Mouse (Mus musculus): ENCODE results near the gene Ap4s1. TPM values are rescaled to one million over a fixed set of nuclear protein-coding genes. Genes with fewer than 3 reads are reported as not detected.
A peak's percentile ranks its signal among the peaks of the same experiment; 100 is the strongest.
"Not testable (repeated sequence)": the region's sequence is repeated elsewhere in the genome, so short reads cannot be mapped to it uniquely, and the experiment has no call there.

Ap4s1 gene
- polyA plus RNA-seq, 1 experiment from 2014 or later = 38.1 TPM

- Histone ChIP-seq H3K27ac (ENCODE audit: low read depth, low read length) (no peak overlapping the region), H3K4me3 (ENCODE audit: low read depth, low read length) (no peak overlapping the region), H3K4me2 (no peak overlapping the region), H3K27me3 (ENCODE audit: control insufficient read depth, insufficient read depth, low read length) (no peaks in the 10 kb centered on the region), H3K9ac (ENCODE audit: low read depth, low read length) (no peak overlapping the region), H3K36me3 (ENCODE audit: control insufficient read depth, insufficient read depth, low read length) (no peaks in the 10 kb centered on the region), H3K4me1 (ENCODE audit: control insufficient read depth, insufficient read depth, low read length) (peaks cover 36% of the 10 kb centered on the region), H3K9me3 (replicated peaks; ENCODE audit: control insufficient read depth, low read length) (no peaks in the 10 kb centered on the region)
- 51% methylated on average over 4 of the region's 4 CpGs for WGBS (ENCODE audit: insufficient replicate concordance)
- ATAC-seq (replicated peaks; ENCODE audit: insufficient number of reproducible peaks, low FRiP score, low TSS enrichment) = no peak
Measured at GRCm38 (mm10) chr12:51673270-51673669, 17.6 kb upstream of the Ap4s1 start.

DNA sequence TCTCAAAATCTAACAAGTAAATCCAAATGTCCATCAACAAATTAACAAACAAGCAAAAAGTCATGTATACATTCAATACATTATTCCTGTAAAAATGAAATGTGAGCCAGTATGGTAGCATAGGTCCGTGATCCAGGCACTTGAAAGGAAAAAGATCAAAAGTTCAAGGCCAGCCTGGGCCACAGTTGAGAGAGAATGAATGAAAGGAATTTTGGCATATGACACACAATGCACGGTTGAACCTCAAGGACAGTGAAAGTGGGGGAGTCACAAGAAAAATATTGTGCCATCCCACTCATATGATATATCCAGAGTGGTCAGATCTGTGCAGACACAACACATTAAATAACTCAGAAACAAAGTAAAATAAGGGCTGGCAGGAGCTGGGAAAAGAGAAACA lies 14.4 kb upstream of the Ap4s1 start:
- H3K27me3 ChIP-seq (ENCODE audit: control insufficient read depth, insufficient read depth, low read length) = no peaks in the 10 kb centered on the region
- H3K9me3 ChIP-seq (replicated peaks; ENCODE audit: control insufficient read depth, low read length) = no peaks in the 10 kb centered on the region
- H3K4me3 ChIP-seq (ENCODE audit: low read depth, low read length) = no peak overlapping the region
- H3K9ac ChIP-seq (ENCODE audit: low read depth, low read length) = no peak overlapping the region
- no peaks in the 10 kb centered on the region for H3K36me3 ChIP-seq (ENCODE audit: control insufficient read depth, insufficient read depth, low read length)
- no peak overlapping the region for H3K4me2 ChIP-seq
- no peak for ATAC-seq (replicated peaks; ENCODE audit: insufficient number of reproducible peaks, low FRiP score, low TSS enrichment)
- H3K27ac ChIP-seq (ENCODE audit: low read depth, low read length) = no peak overlapping the region
- peaks cover 41% of the 10 kb centered on the region for H3K4me1 ChIP-seq (ENCODE audit: control insufficient read depth, insufficient read depth, low read length)
- WGBS (ENCODE audit: insufficient replicate concordance) = 57% methylated on average over 2 of the region's 2 CpGs

- ATAC-seq (replicated peaks; ENCODE audit: insufficient number of reproducible peaks, low FRiP score, low TSS enrichment) = no peak
Measured at GRCm38 (mm10) chr12:51678844-51679243, 12.0 kb upstream of the Ap4s1 start.

DNA sequence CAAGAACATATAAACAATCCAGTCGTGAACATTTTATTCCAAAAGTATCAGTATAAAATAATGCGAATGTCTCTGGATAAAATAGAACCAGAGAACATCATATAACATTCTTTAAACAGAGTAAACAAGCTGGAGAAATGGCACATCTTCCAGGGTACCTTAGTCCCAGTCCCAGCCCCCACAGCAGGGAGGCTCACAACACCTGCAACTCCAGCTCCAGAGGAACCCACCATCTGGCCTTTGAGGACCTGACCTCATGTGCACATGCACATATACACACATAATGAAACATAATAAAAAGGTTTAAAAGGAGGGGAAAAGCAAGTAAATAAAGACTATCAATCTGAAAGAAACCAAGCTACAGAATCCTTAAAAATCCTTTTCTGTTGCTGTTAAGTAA lies 2.3 kb upstream of the Ap4s1 start:
- Histone ChIP-seq H3K4me2 (no peak overlapping the region), H3K9ac (ENCODE audit: low read depth, low read length) (no peak overlapping the region), H3K9me3 (replicated peaks; ENCODE audit: control insufficient read depth, low read length) (no peaks in the 10 kb centered on the region), H3K27me3 (ENCODE audit: control insufficient read depth, insufficient read depth, low read length) (no peaks in the 10 kb centered on the region), H3K36me3 (ENCODE audit: control insufficient read depth, insufficient read depth, low read length) (no peaks in the 10 kb centered on the region), H3K4me1 (ENCODE audit: control insufficient read depth, insufficient read depth, low read length) (peaks cover 8% of the 10 kb centered on the region), H3K4me3 (ENCODE audit: low read depth, low read length) (no peak overlapping the region), H3K27ac (ENCODE audit: low read depth, low read length) (no peak overlapping the region)
- no peak for ATAC-seq (replicated peaks; ENCODE audit: insufficient number of reproducible peaks, low FRiP score, low TSS enrichment)
- WGBS (ENCODE audit: insufficient replicate concordance) = 85% methylated on average over 2 of the region's 2 CpGs

More at GRCm38 (mm10) chr12:51678844-51679243, 12.0 kb upstream of the Ap4s1 start:
- Histone ChIP-seq H3K4me2 (no peak overlapping the region), H3K36me3 (ENCODE audit: control insufficient read depth, insufficient read depth, low read length) (no peaks in the 10 kb centered on the region), H3K4me1 (ENCODE audit: control insufficient read depth, insufficient read depth, low read length) (peaks cover 25% of the 10 kb centered on the region), H3K27ac (ENCODE audit: low read depth, low read length) (no peak overlapping the region), H3K9ac (ENCODE audit: low read depth, low read length) (no peak overlapping the region), H3K27me3 (ENCODE audit: control insufficient read depth, insufficient read depth, low read length) (no peaks in the 10 kb centered on the region), H3K9me3 (replicated peaks; ENCODE audit: control insufficient read depth, low read length) (no peaks in the 10 kb centered on the region), H3K4me3 (ENCODE audit: low read depth, low read length) (no peak overlapping the region)
- 74% methylated on average over 1 of the region's 1 CpGs for WGBS (ENCODE audit: insufficient replicate concordance)

DNA sequence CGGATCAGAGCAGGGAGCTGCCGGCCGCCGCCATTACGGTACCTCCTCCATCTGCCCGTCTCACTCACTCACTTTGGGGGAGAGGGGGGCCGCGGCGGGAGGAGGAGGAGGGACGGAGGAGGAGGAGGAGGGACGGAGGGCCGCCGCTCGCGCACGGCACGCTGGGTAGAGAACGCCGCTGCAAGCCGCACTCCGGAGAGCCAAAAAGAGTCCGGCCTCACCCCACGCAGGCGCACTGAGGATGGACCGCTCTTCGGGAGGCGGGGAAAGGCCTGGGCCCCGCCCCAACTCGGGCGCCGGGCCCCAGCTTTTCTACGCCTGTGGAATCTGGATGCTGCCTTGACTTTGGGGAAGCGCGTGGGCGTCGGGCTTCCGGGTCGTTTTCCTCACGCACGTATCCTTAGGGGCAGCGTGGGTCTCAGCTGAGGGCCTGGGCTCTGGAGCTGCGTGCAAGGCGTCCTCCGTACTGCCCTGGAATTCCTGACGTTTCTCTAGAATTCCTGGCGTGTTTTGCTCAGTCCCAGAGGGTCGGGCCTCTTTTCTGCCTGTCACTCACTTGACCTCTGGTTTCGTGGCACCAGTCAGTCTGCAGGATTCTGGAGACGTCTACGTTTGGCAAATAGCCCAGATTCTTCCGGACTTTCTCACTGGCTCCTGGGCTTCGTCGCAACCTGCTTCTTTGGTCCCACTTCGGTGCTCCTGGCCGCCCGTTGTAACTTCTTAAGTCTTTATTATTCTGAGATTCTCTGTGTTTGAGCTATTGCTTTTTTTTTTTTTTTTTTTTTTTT lies 1.2 kb downstream of the Ap4s1 start, which contains the start of gene Strn3:
TSS of gene Strn3 (minus strand) at position 53 of the 788 bp plus-strand sequence.
- WGBS (ENCODE audit: insufficient replicate concordance) = under 1% methylated on average over 52 of the region's 56 CpGs
- peak; percentile 95 for ATAC-seq (replicated peaks; ENCODE audit: insufficient number of reproducible peaks, low FRiP score, low TSS enrichment)
- Histone ChIP-seq H3K27me3 (ENCODE audit: control insufficient read depth, insufficient read depth, low read length) (no peaks in the 10 kb centered on the region), H3K4me3 (ENCODE audit: low read depth, low read length) (peak within 1 kb of the TSS; percentile 99), H3K36me3 (ENCODE audit: control insufficient read depth, insufficient read depth, low read length) (no peaks in the 10 kb centered on the region), H3K4me1 (ENCODE audit: control insufficient read depth, insufficient read depth, low read length) (peaks cover 17% of the 10 kb centered on the region), H3K27ac (ENCODE audit: low read depth, low read length) (peak within 1 kb of the TSS; percentile 100), H3K9ac (ENCODE audit: low read depth, low read length) (peak within 1 kb of the TSS; percentile 100), H3K9me3 (replicated peaks; ENCODE audit: control insufficient read depth, low read length) (no peaks in the 10 kb centered on the region), H3K4me2 (peak within 1 kb of the TSS; percentile 62)

DNA sequence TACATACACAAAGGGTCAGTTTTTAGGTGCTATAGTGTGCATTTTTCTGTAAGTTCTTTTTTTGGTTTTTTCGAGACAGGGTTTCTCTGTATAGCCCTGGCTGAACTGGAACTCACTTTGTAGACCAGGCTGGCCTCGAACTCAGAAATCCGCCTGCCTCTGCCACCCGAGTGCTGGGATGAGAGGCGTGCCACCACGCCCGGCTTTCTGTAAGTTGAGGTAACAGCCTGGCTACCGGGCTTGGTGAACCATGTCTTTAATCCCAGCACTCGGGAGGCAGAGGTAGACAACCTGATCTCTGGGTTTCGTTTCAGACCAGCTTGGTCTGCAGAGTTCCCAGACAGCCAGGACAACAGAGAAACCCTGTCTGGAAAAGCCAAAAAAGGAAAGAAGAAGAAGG lies 2.0 kb downstream of the Ap4s1 start:
- WGBS (ENCODE audit: insufficient replicate concordance) = 76% methylated on average over 10 of the region's 10 CpGs
- H3K4me1 ChIP-seq (ENCODE audit: control insufficient read depth, insufficient read depth, low read length) = peaks cover 17% of the 10 kb centered on the region
- H3K27me3 ChIP-seq (ENCODE audit: control insufficient read depth, insufficient read depth, low read length); ATAC-seq (replicated peaks; ENCODE audit: insufficient number of reproducible peaks, low FRiP score, low TSS enrichment); H3K27ac ChIP-seq (ENCODE audit: low read depth, low read length); H3K9me3 ChIP-seq (replicated peaks; ENCODE audit: control insufficient read depth, low read length); H3K9ac ChIP-seq (ENCODE audit: low read depth, low read length); H3K36me3 ChIP-seq (ENCODE audit: control insufficient read depth, insufficient read depth, low read length): not testable (repeated sequence)
- peak overlapping the region; percentile 62 for H3K4me2 ChIP-seq
- H3K4me3 ChIP-seq (ENCODE audit: low read depth, low read length) = peak overlapping the region; percentile 99

DNA sequence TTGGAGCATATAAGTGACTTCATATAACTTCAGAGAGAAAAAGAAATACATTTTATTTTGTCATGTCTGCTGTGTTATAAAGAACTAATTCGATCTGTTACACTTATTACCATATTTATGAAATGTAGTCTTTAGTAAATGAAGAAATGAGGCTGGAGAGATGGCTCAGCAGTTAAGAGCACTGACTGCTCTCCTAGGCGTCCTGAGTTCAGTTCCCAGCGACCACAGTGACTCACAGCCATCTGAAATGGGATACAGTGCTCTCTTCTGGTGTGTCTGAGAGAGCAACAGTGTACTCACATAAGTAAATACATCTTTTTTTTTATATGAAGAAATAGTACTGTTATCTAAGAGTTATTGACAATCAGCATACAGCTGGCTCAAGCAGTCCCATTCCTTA lies 2.6 kb downstream of the Ap4s1 start:
- Histone ChIP-seq H3K4me1 (ENCODE audit: control insufficient read depth, insufficient read depth, low read length) (peaks cover 17% of the 10 kb centered on the region), H3K9me3 (replicated peaks; ENCODE audit: control insufficient read depth, low read length) (no peaks in the 10 kb centered on the region), H3K9ac (ENCODE audit: low read depth, low read length) (no peak overlapping the region), H3K36me3 (ENCODE audit: control insufficient read depth, insufficient read depth, low read length) (no peaks in the 10 kb centered on the region), H3K4me3 (ENCODE audit: low read depth, low read length) (no peak overlapping the region), H3K27me3 (ENCODE audit: control insufficient read depth, insufficient read depth, low read length) (no peaks in the 10 kb centered on the region), H3K4me2 (no peak overlapping the region), H3K27ac (ENCODE audit: low read depth, low read length) (peak overlapping the region; percentile 77; the same call in 1 of the 2 replicates)
- no peak for ATAC-seq (replicated peaks; ENCODE audit: insufficient number of reproducible peaks, low FRiP score, low TSS enrichment)
- WGBS (ENCODE audit: insufficient replicate concordance) = 71% methylated on average over 3 of the region's 3 CpGs

- H3K4me2 ChIP-seq = no peak overlapping the region; the same call in 1 of the 2 replicates
- H3K9ac ChIP-seq (ENCODE audit: low read depth, low read length) = 0 out of 2 replicates have a peak overlapping the region, but pooled peaks have one; percentile 22
- H3K27me3 ChIP-seq (ENCODE audit: control insufficient read depth, insufficient read depth, low read length) = no peaks in the 10 kb centered on the region
- H3K4me3 ChIP-seq (ENCODE audit: low read depth, low read length) = no peak overlapping the region
- H3K4me1 ChIP-seq (ENCODE audit: control insufficient read depth, insufficient read depth, low read length) = peaks cover 14% of the 10 kb centered on the region
- H3K36me3 ChIP-seq (ENCODE audit: control insufficient read depth, insufficient read depth, low read length) = no peaks in the 10 kb centered on the region
- no peaks in the 10 kb centered on the region for H3K9me3 ChIP-seq (replicated peaks; ENCODE audit: control insufficient read depth, low read length)
- peak overlapping the region; percentile 77 for H3K27ac ChIP-seq (ENCODE audit: low read depth, low read length)
- no peak for ATAC-seq (replicated peaks; ENCODE audit: insufficient number of reproducible peaks, low FRiP score, low TSS enrichment)
Measured at GRCm38 (mm10) chr12:51694096-51694495, 3.3 kb downstream of the Ap4s1 start.

DNA sequence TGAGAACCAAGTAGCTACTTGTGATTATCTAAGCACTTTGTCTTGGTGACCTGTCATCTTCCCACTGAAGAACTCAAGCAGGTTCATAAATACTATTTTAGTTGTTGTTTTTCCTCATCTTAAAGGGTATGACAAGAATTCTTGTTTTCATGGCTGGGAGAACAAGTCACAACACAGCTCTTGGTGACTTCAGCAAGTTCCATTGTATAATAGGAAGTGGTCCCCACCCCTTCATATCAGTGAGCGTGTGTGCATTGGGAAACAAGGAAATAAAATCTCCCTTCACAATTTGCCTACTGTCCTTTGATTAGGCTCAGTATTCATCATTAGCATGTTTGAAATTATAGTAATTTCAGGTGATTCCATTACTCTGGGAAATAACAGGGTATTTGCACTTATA lies 4.1 kb downstream of the Ap4s1 start:
- Histone ChIP-seq H3K27ac (ENCODE audit: low read depth, low read length) (no peak overlapping the region), H3K27me3 (ENCODE audit: control insufficient read depth, insufficient read depth, low read length) (no peaks in the 10 kb centered on the region), H3K4me1 (ENCODE audit: control insufficient read depth, insufficient read depth, low read length) (peaks cover 16% of the 10 kb centered on the region), H3K9ac (ENCODE audit: low read depth, low read length) (no peak overlapping the region), H3K9me3 (replicated peaks; ENCODE audit: control insufficient read depth, low read length) (no peaks in the 10 kb centered on the region), H3K4me3 (ENCODE audit: low read depth, low read length) (no peak overlapping the region), H3K4me2 (no peak overlapping the region), H3K36me3 (ENCODE audit: control insufficient read depth, insufficient read depth, low read length) (no peaks in the 10 kb centered on the region)
- WGBS (ENCODE audit: insufficient replicate concordance) = 60% methylated on average over 1 of the region's 1 CpGs
- no peak for ATAC-seq (replicated peaks; ENCODE audit: insufficient number of reproducible peaks, low FRiP score, low TSS enrichment)
